Mouse (Mus musculus) left cerebral cortex, adult 18-20 months (tissue): Measurements from ENCODE around the gene Eipr1. TPM values are rescaled to one million over a fixed set of nuclear protein-coding genes. Genes with fewer than 3 reads are reported as not detected.
"Not testable (repeated sequence)": the region's sequence is repeated elsewhere in the genome, so short reads cannot be mapped to it uniquely, and the experiment has no call there.

Experiments used
- DNase-seq, 2 experiments: peaks; one replicate each; pipeline ENCODE4 v3.0.0; 2021 to 2022; ENCODE audit warnings: low spot score in 2 of 2, mixed read lengths in 1 of 2
- total RNA-seq, 2 experiments: library from RNA; stranded (reverse); gene quantifications; 2 replicates each; pipeline ENCODE4 v1.2.3; 2021

The Eipr1 gene
- total RNA-seq, 2 experiments from 2014 or later = 60.2 to 66.6 TPM

DNA sequence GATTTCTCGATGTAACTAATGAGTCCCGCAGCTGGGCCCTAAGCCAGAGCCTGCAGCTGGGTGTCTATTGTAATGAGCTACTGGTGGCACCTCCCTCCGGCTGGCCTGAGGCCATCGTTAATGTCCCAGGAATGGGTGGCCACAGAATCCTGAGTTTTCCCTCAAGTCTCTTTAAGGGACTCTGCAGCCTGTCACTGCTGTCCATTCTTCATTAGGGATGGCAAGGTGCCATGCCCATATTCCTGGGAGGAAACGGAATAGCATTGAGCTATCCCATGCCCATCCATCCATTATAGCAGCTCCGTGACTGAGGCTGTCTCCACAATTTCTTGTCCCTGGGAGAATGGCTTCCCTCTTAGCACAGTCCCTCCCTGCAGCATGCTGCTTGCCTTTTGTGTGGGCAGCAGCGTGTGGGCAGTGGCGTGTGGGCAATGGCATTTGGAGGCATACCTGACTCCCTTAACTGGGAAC, 123.2 kb downstream of the Eipr1 start:
- DNase-seq = peak; percentile 69 to 78

- no peak for DNase-seq
These were observed 123.9 kb downstream of the Eipr1 start for GRCm38 (mm10) chr12:28875471-28875870.

DNA sequence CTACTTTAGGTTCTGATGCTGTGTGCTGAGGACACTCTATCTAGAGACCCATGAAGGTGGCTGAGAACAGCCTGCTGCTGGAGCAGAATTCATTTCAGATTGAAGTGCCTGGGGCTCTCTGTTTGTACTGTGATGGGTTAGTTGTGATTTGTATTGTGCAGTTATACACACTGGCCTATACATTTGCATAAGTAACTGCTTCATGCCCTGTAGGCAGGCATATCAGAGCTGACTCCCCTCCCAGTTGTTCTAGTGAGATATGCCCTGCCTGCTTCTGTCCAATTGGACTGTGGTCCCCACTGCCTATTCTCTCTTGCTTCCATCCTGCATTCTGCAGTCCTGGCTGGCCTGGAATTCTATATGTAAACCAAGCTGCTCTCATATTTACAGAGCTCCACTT, 128.9 kb downstream of the Eipr1 start:
- DNase-seq = no peak

GRCm38 (mm10) chr12:28887712-28888111, 136.1 kb downstream of the Eipr1 start:
- no peak for DNase-seq

DNA sequence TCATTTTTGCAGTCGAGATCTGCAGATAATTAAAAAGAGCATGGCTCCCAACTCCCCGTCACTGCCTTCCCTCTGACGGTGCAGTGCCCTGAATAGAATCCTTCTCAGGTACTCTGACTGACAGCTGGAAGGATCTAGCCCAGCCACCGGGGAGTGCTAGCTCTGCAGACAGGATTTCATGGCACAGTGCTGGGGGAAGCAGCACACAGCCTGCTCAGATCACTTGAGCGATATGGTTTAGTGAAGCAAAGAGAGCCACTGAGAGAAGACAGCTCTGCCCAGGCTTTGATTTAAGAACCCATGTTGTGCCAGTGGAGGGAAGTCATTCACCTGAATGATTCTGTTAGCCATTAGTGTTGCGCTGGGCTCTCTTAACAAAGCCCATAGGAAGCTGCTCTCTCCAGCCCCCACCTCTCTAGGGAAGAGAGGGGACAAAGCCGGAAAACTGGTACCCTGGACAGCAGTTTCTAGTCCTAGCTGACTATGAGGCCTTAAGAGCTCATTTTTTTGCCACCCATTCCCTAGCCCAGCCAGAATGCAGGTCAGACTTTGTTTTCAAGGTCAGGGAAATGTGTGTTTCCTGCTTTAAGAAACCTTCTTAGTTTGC, 137.6 kb downstream of the Eipr1 start:
- no peak for DNase-seq

GRCm38 (mm10) chr12:28891523-28891922, 139.9 kb downstream of the Eipr1 start:
- peak in 1 of 2 experiments; percentile 41 for DNase-seq

DNA sequence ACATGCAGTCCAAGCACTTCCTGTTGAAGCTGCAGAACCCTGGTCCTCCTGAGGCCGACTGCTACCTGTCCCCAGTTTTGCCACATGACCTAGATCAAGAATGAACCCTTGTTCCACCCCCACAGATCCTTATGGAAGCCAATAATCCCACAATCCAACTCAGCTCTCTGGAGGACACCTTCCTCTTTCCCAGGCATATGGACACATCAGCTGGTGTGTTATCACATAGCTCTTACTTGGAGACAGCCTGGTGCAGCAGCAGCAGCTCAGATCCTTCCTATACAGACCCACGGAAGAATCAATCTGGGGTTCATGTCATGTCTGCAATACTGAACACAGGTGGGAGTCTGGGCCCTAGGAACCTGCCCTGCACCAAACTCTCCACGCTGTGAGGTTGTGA, 145.0 kb downstream of the Eipr1 start:
- no peak for DNase-seq

DNA sequence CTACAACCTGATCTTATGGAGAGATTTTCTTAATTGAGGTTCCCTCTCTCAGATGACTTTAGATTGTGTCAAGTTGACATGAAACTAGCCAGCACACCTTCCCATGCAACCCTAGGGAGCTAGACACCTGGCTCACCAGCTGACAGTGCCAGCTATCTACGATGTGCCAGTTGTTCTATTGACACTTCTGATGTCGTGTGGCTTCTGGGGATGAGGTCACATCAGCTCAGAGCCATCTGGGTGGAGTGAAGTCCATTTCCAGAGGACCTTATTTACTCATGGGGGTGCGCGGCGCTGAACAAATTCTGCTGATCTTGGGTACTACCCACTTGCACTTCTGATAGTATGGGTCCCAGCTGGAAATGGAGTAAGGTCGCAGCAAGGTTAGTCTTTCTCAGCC, 146.7 kb downstream of the Eipr1 start:
- no peak for DNase-seq

DNA sequence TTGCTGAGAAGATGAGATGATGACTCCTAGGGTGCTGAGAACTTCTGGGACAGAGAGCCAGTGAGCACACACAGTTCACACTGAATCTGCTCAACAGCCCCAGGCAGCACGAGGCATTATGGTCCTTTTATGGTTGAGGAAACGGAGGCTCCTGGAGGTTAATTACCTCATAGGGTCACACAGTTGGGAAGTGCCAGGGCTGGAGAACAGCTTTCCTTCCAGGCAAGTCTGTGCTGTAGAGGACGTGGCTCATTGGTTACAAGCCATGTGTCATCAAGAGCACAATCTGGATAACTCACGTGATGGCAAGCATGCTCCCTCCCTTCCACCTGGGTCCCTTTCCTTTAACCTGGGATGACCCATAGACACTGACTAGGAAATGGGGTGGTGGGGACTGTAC, 148.1 kb downstream of the Eipr1 start:
- no peak for DNase-seq

GRCm38 (mm10) chr12:28900341-28900740, 148.7 kb downstream of the Eipr1 start:
- DNase-seq = no peak

- DNase-seq = no peak
These were observed 150.5 kb downstream of the Eipr1 start for GRCm38 (mm10) chr12:28902132-28902531.

GRCm38 (mm10) chr12:28903082-28903481, 151.5 kb downstream of the Eipr1 start:
- no peak for DNase-seq

- no peak for DNase-seq
These were observed 153.9 kb downstream of the Eipr1 start for GRCm38 (mm10) chr12:28905486-28905885.

GRCm38 (mm10) chr12:28906016-28906415, 154.4 kb downstream of the Eipr1 start:
- no peak for DNase-seq

DNA sequence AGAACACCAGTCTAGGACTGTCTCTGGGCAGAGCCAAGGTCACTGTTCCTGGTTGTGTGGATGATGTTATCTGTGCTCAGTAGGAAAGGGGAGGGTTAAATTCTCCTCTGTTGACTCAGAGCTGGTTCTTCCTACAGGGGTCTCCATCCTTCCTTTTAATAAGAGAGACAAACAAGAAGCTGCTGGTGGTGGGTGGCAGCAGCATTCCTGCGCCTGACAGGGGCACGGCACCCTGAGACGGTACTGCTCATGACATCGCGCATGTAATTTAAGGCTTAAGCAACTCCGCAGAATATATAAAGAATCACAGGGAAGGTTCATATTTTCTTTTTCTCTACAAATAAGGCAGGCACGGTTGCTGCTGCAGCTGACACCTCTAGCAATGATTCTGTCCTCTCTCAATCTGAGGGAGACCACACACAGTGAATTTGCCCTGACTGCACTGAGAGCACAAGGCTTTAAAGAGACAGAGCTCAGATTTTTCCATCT, 155.2 kb downstream of the Eipr1 start:
- no peak for DNase-seq

DNA sequence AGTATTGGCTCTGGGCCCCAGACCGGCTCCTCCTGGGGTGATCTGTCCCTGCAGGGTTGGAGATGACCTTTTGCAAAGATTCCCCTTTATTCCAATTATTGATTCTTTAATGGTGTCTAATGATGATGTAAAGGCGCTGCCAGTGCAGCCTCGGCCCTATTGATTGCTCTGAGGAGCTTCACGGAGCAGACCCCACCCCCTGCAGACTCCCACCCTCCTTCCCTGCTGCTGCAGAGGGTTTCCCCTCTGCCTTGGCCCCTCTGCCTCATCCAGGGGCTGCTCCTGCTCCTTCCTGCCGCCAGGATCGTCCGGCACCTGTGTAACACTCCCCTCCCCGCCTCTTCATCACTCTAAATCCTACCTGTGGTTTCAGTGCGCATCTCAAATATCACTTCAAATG, 156.2 kb downstream of the Eipr1 start:
- DNase-seq = no peak

DNA sequence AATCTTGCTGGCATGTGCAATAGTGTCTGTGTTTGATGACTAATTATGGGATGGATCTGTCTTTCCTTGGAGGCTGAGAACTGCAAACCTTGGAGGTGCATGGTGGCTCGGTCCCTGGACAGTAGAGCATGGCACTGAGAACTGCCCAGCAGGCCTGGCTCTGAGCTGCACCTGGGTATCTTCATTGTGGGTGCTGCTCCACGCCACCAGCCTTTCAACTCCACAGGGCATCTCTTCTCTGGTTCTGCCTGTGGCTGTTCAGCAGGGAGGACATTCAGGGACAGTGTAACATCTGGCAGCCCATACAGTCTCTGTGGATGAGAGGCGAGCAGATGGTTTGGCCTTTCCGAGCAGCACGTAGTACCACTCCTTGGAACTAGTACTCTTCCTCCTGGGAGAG, 158.2 kb downstream of the Eipr1 start:
- DNase-seq = no peak

GRCm38 (mm10) chr12:28910568-28910967, 159.0 kb downstream of the Eipr1 start:
- DNase-seq = no peak

- DNase-seq = no peak
These were observed 160.8 kb downstream of the Eipr1 start for GRCm38 (mm10) chr12:28912351-28912936.

- no peak for DNase-seq
These were observed 161.5 kb downstream of the Eipr1 start for GRCm38 (mm10) chr12:28913099-28913498.

DNA sequence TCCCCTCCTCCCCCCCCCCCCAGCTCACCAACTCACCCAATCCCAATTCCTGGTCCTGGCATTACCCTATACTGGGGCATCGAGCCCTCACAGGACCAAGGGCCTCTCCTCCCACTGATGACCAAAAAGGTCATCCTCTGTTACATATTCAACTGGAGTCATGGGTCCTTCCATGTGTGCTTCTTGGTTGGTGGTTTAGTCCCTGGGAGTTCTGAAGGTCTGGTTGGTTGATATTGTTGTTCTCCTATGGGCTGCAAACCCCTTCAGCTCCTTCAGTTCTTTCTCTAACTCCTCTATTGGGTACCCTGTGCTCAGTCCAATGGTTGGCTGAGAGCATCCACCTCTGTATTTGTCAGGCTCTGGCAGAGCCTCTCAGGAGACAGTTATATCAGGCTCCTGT, 162.5 kb downstream of the Eipr1 start:
- DNase-seq = not testable (repeated sequence)
